Mouse (Mus musculus) bone marrow, adult 2 months (tissue): ENCODE data around the gene Erf.

ENCODE experiments used
- CTCF ChIP-seq: fragments of 200-500 bp; IDR thresholded peaks from 2 replicates; pipeline ENCODE4 v1.5.1; 2011; ENCODE audit warnings: low read length, control low read depth; ENCODE audit not compliant: control insufficient read depth, insufficient read depth
- POLR2A ChIP-seq: fragments of 200-500 bp; IDR thresholded peaks from 2 replicates; pipeline ENCODE4 v1.6.1; 2011; ENCODE audit warnings: low read depth, mild to moderate bottlenecking, control low read depth, low read length, borderline replicate concordance; ENCODE audit not compliant: control insufficient read depth

- TF ChIP-seq CTCF = no peak
- TF ChIP-seq POLR2A = no peak
Observed at GRCm38 (mm10) chr7:25263968-25264870, 13.7 kb upstream of the Erf start.
